Mouse (Mus musculus): ENCODE measurements around the gene Snrpd3.
"Not testable (repeated sequence)": the region's sequence is repeated elsewhere in the genome, so short reads cannot be mapped to it uniquely, and the experiment has no call there.

Gene Snrpd3

GRCm38 (mm10) chr10:75491936-75492262 lies 25.5 kb upstream of the Snrpd3 start:
- H3K36me3 ChIP-seq (ENCODE audit: insufficient read depth, low read length), result no peaks in the 10 kb centered on the region
- H3K9me3 ChIP-seq (ENCODE audit: low read length), result no peaks in the 10 kb centered on the region
- H3K4me1 ChIP-seq (replicated peaks; ENCODE audit: low read depth, low read length), result no peaks in the 10 kb centered on the region
- no peak for TF ChIP-seq POU5F1 (IDR thresholded peaks at IDR 0.05; ENCODE audit: borderline replicate concordance, low read length)
- TF ChIP-seq CTCF (conservative IDR thresholded peaks at IDR 0.05; ENCODE audit: low read length), result no peak
- no peak for TF ChIP-seq NANOG (IDR thresholded peaks at IDR 0.05; ENCODE audit: borderline replicate concordance, low read length)
- H3K4me3 ChIP-seq (replicated peaks; ENCODE audit: low read length), result no peak overlapping the region
- peaks cover 4% of the 10 kb centered on the region; the same call in 1 of the 2 replicates for H3K27me3 ChIP-seq (ENCODE audit: insufficient read depth, low read length)

DNA sequence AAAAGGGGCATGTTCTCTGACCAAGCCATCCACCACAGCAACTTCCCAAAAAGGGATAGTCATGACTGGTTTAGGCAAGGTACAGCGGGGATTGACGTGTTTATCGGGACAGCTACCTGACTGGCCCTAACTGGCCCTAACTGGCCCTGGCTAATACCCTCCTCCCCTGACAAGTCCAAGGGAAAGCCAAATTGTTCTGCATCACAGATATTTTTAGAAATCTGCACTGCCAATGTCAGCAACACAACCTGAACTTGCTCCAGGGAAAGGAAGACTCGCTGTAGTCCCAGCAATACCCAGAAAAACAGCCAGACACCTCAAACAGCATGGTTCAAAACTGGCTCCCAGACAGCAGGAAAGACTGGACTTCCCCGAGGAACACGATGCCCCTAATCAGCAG lies 22.0 kb upstream of the Snrpd3 start:
- Histone ChIP-seq H3K36me3 (ENCODE audit: insufficient read depth, low read length) (no peaks in the 10 kb centered on the region), H3K9me3 (ENCODE audit: low read length) (no peaks in the 10 kb centered on the region), H3K27me3 (ENCODE audit: insufficient read depth, low read length) (peaks cover 4% of the 10 kb centered on the region; the same call in 1 of the 2 replicates), H3K4me1 (replicated peaks; ENCODE audit: low read depth, low read length) (peaks cover 16% of the 10 kb centered on the region), H3K4me3 (replicated peaks; ENCODE audit: low read length) (no peak overlapping the region)
- no peak for TF ChIP-seq NANOG (IDR thresholded peaks at IDR 0.05; ENCODE audit: borderline replicate concordance, low read length)
- no peak for TF ChIP-seq CTCF (conservative IDR thresholded peaks at IDR 0.05; ENCODE audit: low read length)
- TF ChIP-seq POU5F1 (IDR thresholded peaks at IDR 0.05; ENCODE audit: borderline replicate concordance, low read length), result no peak

DNA sequence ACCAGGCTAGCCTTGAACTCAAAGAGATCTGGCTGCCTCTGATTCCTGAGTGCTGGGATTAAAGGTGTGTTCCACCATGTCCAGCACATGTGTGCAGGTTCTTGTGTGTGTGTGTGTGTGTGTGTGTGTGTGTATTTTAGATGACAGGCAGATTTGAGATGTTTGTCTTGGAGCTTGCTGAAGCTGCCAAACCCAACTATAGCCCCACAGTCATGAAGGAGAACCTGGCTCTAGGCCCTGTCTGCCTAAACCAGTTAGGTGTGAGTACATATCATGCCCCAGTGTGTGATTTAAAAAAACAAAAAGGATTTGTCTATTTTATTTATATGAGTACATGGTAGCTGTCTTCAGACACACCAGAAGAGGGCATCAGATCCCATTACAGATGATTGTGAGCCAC lies 21.4 kb upstream of the Snrpd3 start:
- no peaks in the 10 kb centered on the region for H3K36me3 ChIP-seq (ENCODE audit: insufficient read depth, low read length)
- no peak overlapping the region for H3K4me3 ChIP-seq (replicated peaks; ENCODE audit: low read length)
- H3K27me3 ChIP-seq (ENCODE audit: insufficient read depth, low read length), result peaks cover 4% of the 10 kb centered on the region; the same call in 1 of the 2 replicates
- peaks cover 21% of the 10 kb centered on the region for H3K4me1 ChIP-seq (replicated peaks; ENCODE audit: low read depth, low read length)
- TF ChIP-seq POU5F1 (IDR thresholded peaks at IDR 0.05; ENCODE audit: borderline replicate concordance, low read length), result no peak
- no peak for TF ChIP-seq CTCF (conservative IDR thresholded peaks at IDR 0.05; ENCODE audit: low read length)
- no peak for TF ChIP-seq NANOG (IDR thresholded peaks at IDR 0.05; ENCODE audit: borderline replicate concordance, low read length)
- no peaks in the 10 kb centered on the region for H3K9me3 ChIP-seq (ENCODE audit: low read length)

DNA sequence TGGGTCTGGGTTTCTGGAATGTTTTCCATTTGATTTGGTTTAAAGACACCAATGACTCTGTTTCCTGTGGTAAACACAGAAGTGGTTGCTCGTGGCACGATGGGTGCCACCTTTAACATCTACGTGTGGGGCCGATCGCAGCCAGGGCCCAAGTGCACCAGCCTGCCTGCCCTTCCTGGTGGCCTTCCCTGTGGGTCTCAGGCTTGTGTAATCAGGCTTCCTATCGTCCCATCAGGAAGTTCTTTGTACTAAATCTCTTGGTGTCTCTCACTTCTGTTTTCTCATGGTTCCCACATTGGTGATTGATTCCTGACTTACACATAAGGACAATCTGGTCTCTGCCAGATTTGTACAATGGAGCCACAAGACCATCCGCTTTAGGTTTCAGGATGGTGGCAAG lies 18.1 kb upstream of the Snrpd3 start:
- H3K36me3 ChIP-seq (ENCODE audit: insufficient read depth, low read length); H3K9me3 ChIP-seq (ENCODE audit: low read length); H3K4me3 ChIP-seq (replicated peaks; ENCODE audit: low read length); H3K27me3 ChIP-seq (ENCODE audit: insufficient read depth, low read length): not testable (repeated sequence)
- H3K4me1 ChIP-seq (replicated peaks; ENCODE audit: low read depth, low read length), result peaks cover 21% of the 10 kb centered on the region

GRCm38 (mm10) chr10:75499791-75500190 lies 17.6 kb upstream of the Snrpd3 start:
- H3K9me3 ChIP-seq (ENCODE audit: low read length), result no peaks in the 10 kb centered on the region
- H3K36me3 ChIP-seq (ENCODE audit: insufficient read depth, low read length), result no peaks in the 10 kb centered on the region
- H3K4me1 ChIP-seq (replicated peaks; ENCODE audit: low read depth, low read length), result peaks cover 21% of the 10 kb centered on the region
- TF ChIP-seq CTCF (conservative IDR thresholded peaks at IDR 0.05; ENCODE audit: low read length) (no peak), POU5F1 (IDR thresholded peaks at IDR 0.05; ENCODE audit: borderline replicate concordance, low read length) (no peak), NANOG (IDR thresholded peaks at IDR 0.05; ENCODE audit: borderline replicate concordance, low read length) (0 out of 2 replicates have a peak, but pooled peaks have one; percentile 22)
- H3K27me3 ChIP-seq (ENCODE audit: insufficient read depth, low read length), result peaks cover 4% of the 10 kb centered on the region; the same call in 1 of the 2 replicates
- H3K4me3 ChIP-seq (replicated peaks; ENCODE audit: low read length), result no peak overlapping the region

GRCm38 (mm10) chr10:75500345-75500744 lies 17.0 kb upstream of the Snrpd3 start:
- H3K36me3 ChIP-seq (ENCODE audit: insufficient read depth, low read length), result no peaks in the 10 kb centered on the region
- H3K9me3 ChIP-seq (ENCODE audit: low read length), result no peaks in the 10 kb centered on the region
- TF ChIP-seq POU5F1 (IDR thresholded peaks at IDR 0.05; ENCODE audit: borderline replicate concordance, low read length) (no peak), CTCF (conservative IDR thresholded peaks at IDR 0.05; ENCODE audit: low read length) (no peak), NANOG (IDR thresholded peaks at IDR 0.05; ENCODE audit: borderline replicate concordance, low read length) (no peak)
- peaks cover 21% of the 10 kb centered on the region for H3K4me1 ChIP-seq (replicated peaks; ENCODE audit: low read depth, low read length)
- H3K27me3 ChIP-seq (ENCODE audit: insufficient read depth, low read length), result peaks cover 2% of the 10 kb centered on the region; the same call in 1 of the 2 replicates
- H3K4me3 ChIP-seq (replicated peaks; ENCODE audit: low read length), result no peak overlapping the region

- H3K27me3 ChIP-seq (ENCODE audit: insufficient read depth, low read length), result no peaks in the 10 kb centered on the region
- TF ChIP-seq NANOG (IDR thresholded peaks at IDR 0.05; ENCODE audit: borderline replicate concordance, low read length), result no peak
- TF ChIP-seq POU5F1 (IDR thresholded peaks at IDR 0.05; ENCODE audit: borderline replicate concordance, low read length), result no peak
- TF ChIP-seq CTCF (conservative IDR thresholded peaks at IDR 0.05; ENCODE audit: low read length), result no peak
- H3K36me3 ChIP-seq (ENCODE audit: insufficient read depth, low read length), result no peaks in the 10 kb centered on the region
- H3K9me3 ChIP-seq (ENCODE audit: low read length), result no peaks in the 10 kb centered on the region
- H3K4me1 ChIP-seq (replicated peaks; ENCODE audit: low read depth, low read length), result peaks cover 21% of the 10 kb centered on the region
- H3K4me3 ChIP-seq (replicated peaks; ENCODE audit: low read length), result no peak overlapping the region
Observed at GRCm38 (mm10) chr10:75501641-75502040, 15.7 kb upstream of the Snrpd3 start.

DNA sequence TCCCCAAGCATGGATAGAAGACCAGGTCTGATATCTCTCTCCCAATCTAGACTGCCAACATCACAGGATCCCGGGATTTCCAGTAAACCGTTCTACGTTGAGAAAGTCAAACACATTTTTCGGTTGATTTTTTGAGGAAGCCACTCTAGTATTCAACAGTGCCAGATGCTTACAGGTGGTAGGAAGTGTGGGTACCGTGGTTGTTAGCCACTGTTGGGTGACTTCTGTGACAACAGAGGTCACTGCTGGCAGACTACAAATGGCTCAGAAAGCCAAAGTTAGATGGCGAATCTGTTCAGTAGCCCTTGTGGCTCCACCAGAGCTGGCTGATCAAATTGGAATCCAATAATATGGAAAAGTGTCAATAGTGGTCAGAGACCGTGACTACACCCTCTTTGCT lies 13.7 kb upstream of the Snrpd3 start:
- TF ChIP-seq POU5F1 (IDR thresholded peaks at IDR 0.05; ENCODE audit: borderline replicate concordance, low read length), result no peak
- no peak for TF ChIP-seq NANOG (IDR thresholded peaks at IDR 0.05; ENCODE audit: borderline replicate concordance, low read length)
- no peak for TF ChIP-seq CTCF (conservative IDR thresholded peaks at IDR 0.05; ENCODE audit: low read length)
- H3K36me3 ChIP-seq (ENCODE audit: insufficient read depth, low read length), result peaks cover 16% of the 10 kb centered on the region
- H3K4me3 ChIP-seq (replicated peaks; ENCODE audit: low read length), result no peak overlapping the region
- no peaks in the 10 kb centered on the region for H3K9me3 ChIP-seq (ENCODE audit: low read length)
- peaks cover 20% of the 10 kb centered on the region for H3K4me1 ChIP-seq (replicated peaks; ENCODE audit: low read depth, low read length)
- no peaks in the 10 kb centered on the region for H3K27me3 ChIP-seq (ENCODE audit: insufficient read depth, low read length)

DNA sequence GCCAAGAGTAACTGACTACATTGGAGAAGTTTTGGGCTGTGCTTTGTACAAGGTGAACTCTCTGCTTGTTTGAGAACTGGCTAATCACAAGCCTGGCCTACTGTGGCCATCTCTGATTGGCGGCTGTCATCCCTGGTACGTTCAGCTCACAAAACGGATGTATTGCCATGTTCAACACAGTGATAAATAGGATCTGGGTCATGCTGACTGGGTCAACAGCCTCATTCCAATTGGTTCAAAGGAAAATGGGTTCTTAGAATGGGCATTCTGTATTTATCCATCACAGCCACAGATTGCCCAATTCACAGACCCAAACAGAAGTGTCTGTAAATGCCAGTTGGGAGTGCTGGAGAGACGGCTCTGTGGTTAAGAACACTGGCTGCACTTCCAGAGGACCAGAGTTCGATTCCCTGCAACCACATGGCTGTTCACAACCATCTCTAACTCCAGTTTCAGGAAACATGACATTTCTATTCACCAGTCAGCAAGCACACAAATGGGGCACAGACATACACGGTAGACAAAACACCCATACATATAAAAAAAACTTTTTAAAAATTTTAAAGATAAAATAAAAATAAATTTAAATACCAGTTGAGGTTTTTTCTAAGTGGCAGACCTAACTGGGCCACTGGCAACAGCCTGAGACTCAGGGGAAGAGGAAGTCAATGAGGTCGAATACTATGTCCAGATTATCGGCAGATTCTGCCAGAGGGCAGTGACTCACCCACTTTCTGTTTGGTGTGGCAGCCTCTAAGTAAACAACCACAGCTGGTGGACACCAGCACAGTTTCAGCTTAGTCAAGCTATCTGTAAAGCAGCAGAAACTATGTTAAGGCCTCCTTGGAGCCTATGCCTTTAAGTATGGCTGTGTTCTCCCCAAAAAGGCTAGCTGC lies 12.9 kb upstream of the Snrpd3 start:
- Histone ChIP-seq H3K4me3 (replicated peaks; ENCODE audit: low read length) (no peak overlapping the region), H3K36me3 (ENCODE audit: insufficient read depth, low read length) (peaks cover 24% of the 10 kb centered on the region), H3K9me3 (ENCODE audit: low read length) (no peaks in the 10 kb centered on the region), H3K4me1 (replicated peaks; ENCODE audit: low read depth, low read length) (peaks cover 13% of the 10 kb centered on the region), H3K27me3 (ENCODE audit: insufficient read depth, low read length) (no peaks in the 10 kb centered on the region)
- TF ChIP-seq CTCF (conservative IDR thresholded peaks at IDR 0.05; ENCODE audit: low read length), result no peak
- TF ChIP-seq POU5F1 (IDR thresholded peaks at IDR 0.05; ENCODE audit: borderline replicate concordance, low read length), result no peak
